Mouse (Mus musculus) hindbrain, embryonic 13.5 days (tissue): ENCODE measurements around the gene Trim44. TPM values are rescaled to one million over a fixed set of nuclear protein-coding genes. Genes with fewer than 3 reads are reported as not detected.

Experiments used
- ATAC-seq: fragments of 200-750 bp; cut with Nextera tagmentation; 2 replicates; pipeline ENCODE4 v1.8.0; 2017; ENCODE audit warnings: moderate TSS enrichment; ENCODE audit not compliant: low FRiP score
- H3K27ac ChIP-seq: fragments of 300-500 bp; sonication (generic); 2 replicates; pipeline ENCODE4 v1.5.1; 2015; ENCODE audit warnings: inconsistent platforms, mild to moderate bottlenecking, moderate library complexity
- H3K27me3 ChIP-seq: fragments of 300-500 bp; sonication (generic); 2 replicates; pipeline ENCODE4 v1.6.1; 2015; ENCODE audit warnings: mild to moderate bottlenecking, inconsistent platforms
- H3K36me3 ChIP-seq: fragments of 300-500 bp; sonication (generic); 2 replicates; pipeline ENCODE4 v1.6.1; 2015; ENCODE audit warnings: mild to moderate bottlenecking, inconsistent platforms
- H3K4me1 ChIP-seq: fragments of 300-500 bp; sonication (generic); replicated peaks from 2 replicates; pipeline ENCODE4 v1.6.1; 2015; ENCODE audit warnings: inconsistent platforms
- H3K4me2 ChIP-seq: fragments of 300-500 bp; sonication (generic); 2 replicates; pipeline ENCODE4 v1.6.1; 2015; ENCODE audit warnings: inconsistent platforms, mild to moderate bottlenecking, moderate library complexity
- H3K4me3 ChIP-seq: fragments of 300-500 bp; sonication (generic); 2 replicates; pipeline ENCODE4 v1.5.1; 2015; ENCODE audit warnings: mild to moderate bottlenecking, inconsistent platforms
- H3K9ac ChIP-seq: fragments of 300-500 bp; sonication (generic); 2 replicates; pipeline ENCODE4 v1.6.1; 2015; ENCODE audit warnings: mild to moderate bottlenecking, inconsistent platforms
- H3K9me3 ChIP-seq: fragments of 300-500 bp; sonication (generic); 2 replicates; pipeline ENCODE4 v1.6.1; 2016; ENCODE audit warnings: inconsistent platforms
- WGBS: fragments of 180-500 bp; shearing (Covaris S2); methylation state at CpG from one replicate; pipeline ENCODE4 v1.1.7; 2015; 5-methylcytosine and 5-hydroxymethylcytosine counted together
- polyA plus RNA-seq: library from polyadenylated mRNA; unstranded; fragments of >200 nt; fragmentation: Nextera tagmentation; extraction: Ambion mirVana; gene quantifications from 2 replicates; pipeline ENCODE4 v1.2.1, GENCODE M21; 2015

The Trim44 gene
- polyA plus RNA-seq: 44.2 and 47.7 TPM in 2 replicates

- Histone ChIP-seq H3K9ac (no peak within 1 kb of the TSS), H3K9me3 (no peaks in the 10 kb centered on the region), H3K36me3 (no peaks in the 10 kb centered on the region), H3K27me3 (no peaks in the 10 kb centered on the region), H3K4me1 (peaks cover 19% of the 10 kb centered on the region), H3K4me3 (no peak within 1 kb of the TSS), H3K27ac (peak within 1 kb of the TSS; percentile 45), H3K4me2 (peak within 1 kb of the TSS; percentile 23)
- 33% methylated on average over 14 of the region's 14 CpGs for WGBS
- peak; percentile 47 for ATAC-seq
These were observed at the start of gene Trim44 for GRCm38 (mm10) chr2:102407363-102408184. Trim44 (minus strand) TSS chr2:102407828.

DNA sequence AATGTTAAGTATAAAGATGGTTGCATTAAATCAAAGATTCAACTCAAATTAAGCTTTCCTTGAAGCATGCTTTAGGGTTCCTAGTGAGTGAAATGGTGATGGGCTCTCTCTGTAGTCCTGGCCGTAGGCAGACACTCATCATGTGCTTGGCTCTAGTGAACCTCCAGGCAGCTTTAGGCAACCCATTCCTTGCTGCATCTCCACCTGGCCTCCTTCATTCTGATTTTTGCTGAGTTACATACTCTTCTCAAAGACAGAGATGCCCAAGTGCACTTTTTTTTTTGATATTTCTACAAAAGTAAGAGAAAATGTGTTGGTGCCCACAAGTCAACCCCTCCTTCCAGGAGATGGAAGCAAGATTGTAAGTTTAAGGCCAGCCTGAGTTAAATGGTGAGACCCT, 47.5 kb upstream of the Trim44 start:
- H3K27ac ChIP-seq: no peak overlapping the region
- peaks cover 19% of the 10 kb centered on the region for H3K4me1 ChIP-seq
- no peaks in the 10 kb centered on the region for H3K9me3 ChIP-seq
- H3K4me3 ChIP-seq: no peak overlapping the region
- no peaks in the 10 kb centered on the region for H3K36me3 ChIP-seq
- no peak overlapping the region for H3K4me2 ChIP-seq
- ATAC-seq: no peak
- WGBS: 72% methylated on average over 1 of the region's 1 CpGs
- no peak overlapping the region for H3K9ac ChIP-seq
- H3K27me3 ChIP-seq: 0 out of 2 replicates have a peak, but pooled peaks cover 3% of the 10 kb centered on the region

GRCm38 (mm10) chr2:102453447-102453846, 45.8 kb upstream of the Trim44 start:
- 37% methylated on average over 3 of the region's 3 CpGs for WGBS
- H3K4me3 ChIP-seq: no peak overlapping the region
- no peak for ATAC-seq
- H3K9me3 ChIP-seq: no peaks in the 10 kb centered on the region
- H3K9ac ChIP-seq: no peak overlapping the region
- H3K36me3 ChIP-seq: no peaks in the 10 kb centered on the region
- no peak overlapping the region for H3K4me2 ChIP-seq
- H3K27me3 ChIP-seq: 0 out of 2 replicates have a peak, but pooled peaks cover 3% of the 10 kb centered on the region
- H3K4me1 ChIP-seq: peaks cover 27% of the 10 kb centered on the region
- no peak overlapping the region for H3K27ac ChIP-seq

- H3K4me2 ChIP-seq: peak within 1 kb of the TSS; percentile 70
- no peaks in the 10 kb centered on the region for H3K36me3 ChIP-seq
- H3K4me1 ChIP-seq: peaks cover 25% of the 10 kb centered on the region
- H3K9me3 ChIP-seq: no peaks in the 10 kb centered on the region
- ATAC-seq: peak; percentile 83
- 0 out of 2 replicates have a peak, but pooled peaks cover 3% of the 10 kb centered on the region for H3K27me3 ChIP-seq
- WGBS: under 1% methylated on average over 46 of the region's 49 CpGs
- H3K4me3 ChIP-seq: peak within 1 kb of the TSS; percentile 91
- peak within 1 kb of the TSS; percentile 97 for H3K27ac ChIP-seq
- H3K9ac ChIP-seq: peak within 1 kb of the TSS; percentile 96
These were observed 44.3 kb upstream of the Trim44 start, which contains the start of gene Fjx1 for GRCm38 (mm10) chr2:102451671-102452549. Fjx1 (minus strand) TSS chr2:102452499.

DNA sequence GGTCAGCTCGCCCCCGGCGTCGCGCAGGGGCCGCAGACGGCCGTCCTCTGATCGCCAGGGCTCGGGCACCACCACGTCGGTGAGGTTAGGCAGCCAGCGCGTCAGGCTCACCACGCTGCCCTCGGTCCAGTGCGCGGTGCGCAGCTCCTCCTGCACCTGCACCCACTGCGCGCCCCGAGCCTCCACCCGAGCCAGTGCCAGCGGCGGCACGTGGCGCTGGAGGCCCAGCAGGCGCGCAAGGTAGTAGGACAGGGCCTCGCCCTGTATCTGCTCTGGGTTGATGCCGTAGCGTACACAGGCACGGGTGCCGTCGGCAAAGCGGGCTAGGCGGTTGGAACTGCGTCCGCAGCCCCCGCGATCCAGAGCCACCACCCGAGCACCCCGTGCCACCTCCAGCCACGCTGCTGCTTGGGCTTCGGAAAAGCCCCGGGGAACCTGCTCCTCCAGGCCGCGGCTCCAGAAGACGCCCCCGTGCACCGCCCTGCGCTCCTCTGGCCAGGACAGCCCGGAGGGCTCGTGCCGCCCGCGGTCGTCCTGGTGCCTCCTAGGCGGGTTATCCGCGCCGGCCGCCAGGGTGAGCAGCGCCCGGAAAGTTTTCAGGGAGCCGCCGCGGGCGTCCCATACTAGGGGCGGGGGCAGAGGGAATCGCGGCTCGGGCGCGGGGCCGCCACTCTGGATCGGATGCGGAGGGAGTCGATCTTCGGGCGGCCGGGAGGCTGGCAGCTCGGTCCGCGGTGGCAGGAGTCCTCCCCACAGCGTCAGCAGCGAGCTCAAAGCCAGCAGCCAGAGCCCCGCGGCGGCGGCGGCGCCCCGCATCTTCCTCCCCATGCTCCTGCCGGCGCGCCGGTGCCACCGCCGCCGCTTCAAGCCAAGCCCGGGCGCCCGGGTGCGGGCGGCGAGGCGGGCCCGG, 43.4 kb upstream of the Trim44 start:
- H3K4me3 ChIP-seq: peak overlapping the region; percentile 91
- WGBS: under 1% methylated on average over 104 of the region's 109 CpGs
- H3K4me1 ChIP-seq: peaks cover 25% of the 10 kb centered on the region
- H3K4me2 ChIP-seq: peak overlapping the region; percentile 70
- H3K27me3 ChIP-seq: 0 out of 2 replicates have a peak, but pooled peaks cover 3% of the 10 kb centered on the region
- H3K27ac ChIP-seq: peak overlapping the region; percentile 97
- H3K9me3 ChIP-seq: 0 out of 2 replicates have a peak, but pooled peaks cover 3% of the 10 kb centered on the region
- peak; percentile 52 for ATAC-seq
- peak overlapping the region; percentile 96 for H3K9ac ChIP-seq
- peaks cover 8% of the 10 kb centered on the region; the same call in 1 of the 2 replicates for H3K36me3 ChIP-seq

DNA sequence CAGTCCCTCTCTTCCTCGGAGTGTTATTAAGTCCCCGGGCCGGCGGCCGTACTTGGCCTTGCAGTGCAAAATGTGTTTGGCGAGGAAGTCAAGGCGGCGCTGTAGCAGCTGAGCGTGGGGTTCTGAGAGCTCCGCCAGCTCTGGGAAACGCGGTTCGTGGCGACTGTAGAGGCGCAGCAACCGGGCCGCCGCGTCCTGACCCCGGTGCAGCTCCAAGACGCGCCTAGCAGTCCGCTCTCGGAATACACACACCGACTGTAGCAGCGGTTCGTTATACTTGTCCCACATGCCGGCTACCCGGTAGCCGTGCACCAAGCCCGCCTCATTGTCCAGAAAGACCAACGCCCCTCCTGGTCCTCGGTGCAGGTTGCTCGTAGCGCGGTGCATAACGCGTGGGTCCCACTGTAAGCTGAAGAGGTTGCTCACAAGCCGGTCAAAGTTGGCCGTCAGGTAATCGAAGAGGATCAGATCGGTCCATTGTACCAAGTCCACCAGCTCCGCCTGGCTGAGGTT, 42.7 kb upstream of the Trim44 start:
- H3K36me3 ChIP-seq: peaks cover 12% of the 10 kb centered on the region; the same call in 1 of the 2 replicates
- H3K27me3 ChIP-seq: 0 out of 2 replicates have a peak, but pooled peaks cover 3% of the 10 kb centered on the region
- 0 out of 2 replicates have a peak, but pooled peaks cover 3% of the 10 kb centered on the region for H3K9me3 ChIP-seq
- under 1% methylated on average over 43 of the region's 43 CpGs for WGBS
- peaks cover 25% of the 10 kb centered on the region for H3K4me1 ChIP-seq
- peak overlapping the region; percentile 96 for H3K9ac ChIP-seq
- ATAC-seq: peak; percentile 22
- peak overlapping the region; percentile 70 for H3K4me2 ChIP-seq
- H3K27ac ChIP-seq: peak overlapping the region; percentile 97
- peak overlapping the region; percentile 91 for H3K4me3 ChIP-seq

DNA sequence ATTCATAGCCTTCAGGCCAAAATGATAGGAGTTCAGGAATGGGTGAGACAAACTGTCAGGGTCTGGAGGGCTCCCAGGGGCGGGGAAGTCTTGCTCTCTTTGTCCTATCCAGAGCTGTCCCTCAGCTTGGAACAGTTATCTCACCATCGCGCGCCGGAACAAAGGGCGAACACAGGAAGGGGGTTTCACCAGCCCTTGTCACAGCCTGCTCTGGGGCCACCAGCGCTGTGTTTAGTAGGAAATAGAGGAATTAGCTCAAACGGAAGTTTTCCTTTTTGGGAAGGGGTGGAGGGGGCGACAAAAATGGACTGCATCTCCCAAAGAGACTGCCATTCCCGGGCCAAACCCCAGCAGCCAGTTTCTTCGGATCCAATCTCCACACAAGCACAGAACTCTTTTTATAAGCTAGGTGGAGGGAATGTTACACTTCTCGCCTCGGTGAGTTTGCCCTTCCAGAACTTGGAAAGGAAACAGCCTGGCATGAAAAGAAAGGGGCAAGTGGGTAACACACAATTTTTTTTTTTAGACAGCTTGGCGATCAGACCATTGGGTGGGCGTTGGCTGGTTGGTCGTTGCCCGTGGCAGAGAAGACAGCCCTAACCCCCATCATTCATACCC, 42.1 kb upstream of the Trim44 start:
- Histone ChIP-seq H3K4me2 (peak overlapping the region; percentile 70), H3K27ac (peak overlapping the region; percentile 97), H3K9me3 (0 out of 2 replicates have a peak, but pooled peaks cover 3% of the 10 kb centered on the region), H3K36me3 (peaks cover 12% of the 10 kb centered on the region; the same call in 1 of the 2 replicates), H3K9ac (peak overlapping the region; percentile 96), H3K4me3 (peak overlapping the region; percentile 91), H3K4me1 (peaks cover 25% of the 10 kb centered on the region), H3K27me3 (0 out of 2 replicates have a peak, but pooled peaks cover 3% of the 10 kb centered on the region)
- ATAC-seq: 0 out of 2 replicates have a peak, but pooled peaks have one; percentile 28
- WGBS: under 1% methylated on average over 17 of the region's 17 CpGs

- peak overlapping the region; percentile 72 for H3K9ac ChIP-seq
These were observed 41.4 kb upstream of the Trim44 start for GRCm38 (mm10) chr2:102449056-102449455.

GRCm38 (mm10) chr2:102447831-102448230, 40.2 kb upstream of the Trim44 start:
- Histone ChIP-seq H3K9ac (no peak overlapping the region), H3K4me2 (peak overlapping the region; percentile 70), H3K27ac (peak overlapping the region; percentile 76; the same call in 1 of the 2 replicates), H3K27me3 (no peaks in the 10 kb centered on the region), H3K9me3 (0 out of 2 replicates have a peak, but pooled peaks cover 3% of the 10 kb centered on the region), H3K4me3 (peak overlapping the region; percentile 91; the same call in 1 of the 2 replicates), H3K36me3 (peaks cover 12% of the 10 kb centered on the region; the same call in 1 of the 2 replicates), H3K4me1 (peaks cover 25% of the 10 kb centered on the region)
- ATAC-seq: no peak
- 77% methylated on average over 7 of the region's 7 CpGs for WGBS

More at GRCm38 (mm10) chr2:102449056-102449455, 41.4 kb upstream of the Trim44 start:
- H3K36me3 ChIP-seq: peaks cover 12% of the 10 kb centered on the region; the same call in 1 of the 2 replicates
- 17% methylated on average over 1 of the region's 1 CpGs for WGBS
- peak overlapping the region; percentile 70 for H3K4me2 ChIP-seq
- H3K9me3 ChIP-seq: 0 out of 2 replicates have a peak, but pooled peaks cover 3% of the 10 kb centered on the region
- no peak for ATAC-seq
- peak overlapping the region; percentile 76 for H3K27ac ChIP-seq
- peak overlapping the region; percentile 91 for H3K4me3 ChIP-seq
- H3K27me3 ChIP-seq: no peaks in the 10 kb centered on the region
- H3K4me1 ChIP-seq: peaks cover 25% of the 10 kb centered on the region

GRCm38 (mm10) chr2:102446851-102447250, 39.2 kb upstream of the Trim44 start:
- WGBS: 74% methylated on average over 4 of the region's 4 CpGs
- Histone ChIP-seq H3K27ac (no peak overlapping the region), H3K9me3 (0 out of 2 replicates have a peak, but pooled peaks cover 3% of the 10 kb centered on the region), H3K4me3 (no peak overlapping the region), H3K9ac (no peak overlapping the region), H3K36me3 (peaks cover 12% of the 10 kb centered on the region; the same call in 1 of the 2 replicates), H3K27me3 (no peaks in the 10 kb centered on the region), H3K4me2 (no peak overlapping the region), H3K4me1 (peaks cover 20% of the 10 kb centered on the region)
- ATAC-seq: no peak
